Mouse (Mus musculus) C2C12 (cell line): ENCODE data around the gene Shisa6.

Experiments
- CTCF ChIP-seq: IDR thresholded peaks from one replicate; pipeline ENCODE4 v1.5.1; 2011; ENCODE audit not compliant: control insufficient read depth, insufficient read depth, insufficient read length
- MAX ChIP-seq: IDR thresholded peaks from one replicate; pipeline ENCODE4 v1.6.1; 2011; ENCODE audit warnings: mild to moderate bottlenecking, control low read depth

DNA sequence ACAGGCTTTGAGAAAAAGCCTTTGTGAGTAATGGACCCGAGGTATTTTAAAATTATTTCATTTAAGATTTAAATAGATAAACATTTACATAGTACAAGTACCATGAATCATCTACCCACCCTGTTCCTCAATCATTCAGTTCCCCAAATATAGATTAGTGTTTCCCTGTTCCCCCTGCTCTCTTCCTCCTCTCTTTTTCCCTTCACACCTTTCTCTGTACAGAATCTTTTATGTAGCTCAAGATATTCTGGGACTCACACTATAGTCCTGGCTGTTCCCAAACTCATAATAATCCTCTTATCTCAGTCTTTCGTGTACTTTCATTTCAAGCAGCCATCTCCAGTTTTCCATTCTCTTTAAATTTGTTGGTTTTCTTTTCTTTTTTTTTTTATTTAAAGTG, 361.7 kb downstream of the Shisa6 start:
- TF ChIP-seq CTCF (no peak), MAX (no peak)
